Mouse (Mus musculus) embryonic fibroblast, embryonic 13.5 days (primary cell): ENCODE measurements around the gene Pgpep1. TPM values are rescaled to one million over a fixed set of nuclear protein-coding genes. Genes with fewer than 3 reads are reported as not detected.

ENCODE experiments used
- H3K27ac ChIP-seq: 2 replicates; pipeline ENCODE4 v1.5.1; 2012; ENCODE audit warnings: low read length, control low read depth, inconsistent platforms; ENCODE audit not compliant: insufficient read depth
- H3K4me1 ChIP-seq: 2 replicates; pipeline ENCODE4 v1.6.1; 2011; ENCODE audit warnings: low read length; ENCODE audit not compliant: control insufficient read depth, insufficient read depth
- H3K4me3 ChIP-seq: 2 replicates; pipeline ENCODE4 v1.5.1; 2011; ENCODE audit warnings: mild to moderate bottlenecking, control low read depth, low read length; ENCODE audit not compliant: insufficient read depth
- CTCF ChIP-seq: IDR thresholded peaks from 2 replicates; pipeline ENCODE4 v1.5.1; 2011; ENCODE audit warnings: mild to moderate bottlenecking, control low read depth, low read length, moderate library complexity, borderline replicate concordance; ENCODE audit not compliant: insufficient read depth
- POLR2A ChIP-seq: IDR thresholded peaks from 2 replicates; pipeline ENCODE4 v1.6.1; 2011; ENCODE audit warnings: low read depth, mild to moderate bottlenecking, control low read depth, low read length, moderate library complexity
- polyA plus RNA-seq: library from polyadenylated mRNA; stranded (reverse); fragments of >200 nt; gene quantifications from 2 replicates; pipeline ENCODE4 v1.2.4, GENCODE M21; 2011; ENCODE audit warnings: low read depth; ENCODE audit not compliant: missing spikeins, insufficient read length

Pgpep1 gene
- polyA plus RNA-seq, 1 experiment, result 53.7 TPM

DNA sequence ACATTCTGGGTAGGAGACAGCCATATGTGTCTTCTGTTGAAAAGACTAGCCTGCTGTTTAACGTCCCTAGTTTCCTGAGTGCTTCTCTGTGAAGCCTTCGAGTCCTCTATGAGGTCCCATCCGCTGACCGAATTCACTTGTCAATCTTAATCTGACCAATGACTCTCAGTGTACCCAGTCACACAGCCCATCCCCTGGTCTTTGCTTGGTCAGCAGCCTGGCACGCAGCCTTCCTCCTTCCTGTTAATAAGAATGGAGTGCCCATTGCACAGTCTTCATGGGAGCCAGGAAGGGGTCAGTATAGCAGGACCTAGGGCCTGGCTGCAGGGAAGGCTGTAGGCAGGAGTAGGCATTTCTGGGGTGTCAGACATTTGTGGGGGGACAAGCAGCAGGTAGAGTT, 45.7 kb downstream of the Pgpep1 start:
- H3K27ac ChIP-seq, result no peak overlapping the region
- H3K4me3 ChIP-seq, result no peak overlapping the region
- TF ChIP-seq CTCF, result no peak
- peaks cover 2% of the 10 kb centered on the region; the same call in 1 of the 2 replicates for H3K4me1 ChIP-seq

DNA sequence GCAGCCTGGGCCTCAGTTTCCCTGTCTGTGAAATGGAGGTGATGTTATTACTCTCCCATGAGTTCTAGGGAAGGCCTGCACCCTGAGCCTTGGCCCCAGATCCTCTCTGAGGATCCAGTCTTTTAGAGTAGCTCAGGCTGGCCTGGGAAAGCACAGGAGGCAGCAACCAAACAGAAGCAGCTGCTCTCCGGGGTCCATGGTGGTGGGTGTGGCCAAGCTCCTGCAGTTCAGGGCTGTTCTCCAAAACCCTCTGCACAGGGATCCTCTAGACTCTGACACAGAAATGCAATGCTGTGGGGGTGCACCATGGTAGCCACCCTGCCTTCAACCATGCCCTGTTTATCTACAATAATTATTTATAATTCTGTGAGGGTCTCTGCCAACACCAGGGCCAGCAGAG, 46.4 kb downstream of the Pgpep1 start:
- TF ChIP-seq CTCF (no peak), POLR2A (no peak)
- Histone ChIP-seq H3K4me1 (peaks cover 5% of the 10 kb centered on the region; the same call in 1 of the 2 replicates), H3K27ac (no peak overlapping the region), H3K4me3 (no peak overlapping the region)

DNA sequence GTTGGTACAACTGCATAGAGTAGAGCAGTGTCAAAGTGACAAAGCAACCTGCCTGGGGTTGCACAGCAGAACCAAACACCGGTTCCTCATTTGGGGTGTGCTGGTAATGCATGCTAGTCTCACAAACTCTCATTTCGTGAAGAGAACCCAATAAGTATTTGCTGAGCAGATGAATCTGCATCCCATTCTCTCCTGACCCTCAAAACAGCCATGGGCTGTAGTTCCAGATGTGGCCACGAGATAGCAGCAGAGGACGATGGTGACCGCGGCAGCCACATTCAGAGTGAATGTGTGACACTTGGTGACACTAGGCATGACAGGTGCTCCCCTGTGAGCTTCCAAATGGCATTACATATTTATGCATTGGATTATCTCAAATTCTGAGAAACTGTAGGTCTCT, 48.3 kb downstream of the Pgpep1 start:
- H3K4me1 ChIP-seq, result peaks cover 5% of the 10 kb centered on the region; the same call in 1 of the 2 replicates
- peak overlapping the region; percentile 23; the same call in 1 of the 2 replicates for H3K27ac ChIP-seq
- TF ChIP-seq CTCF (peak; percentile 92), POLR2A (no peak)
- peak overlapping the region; percentile 80 for H3K4me3 ChIP-seq

DNA sequence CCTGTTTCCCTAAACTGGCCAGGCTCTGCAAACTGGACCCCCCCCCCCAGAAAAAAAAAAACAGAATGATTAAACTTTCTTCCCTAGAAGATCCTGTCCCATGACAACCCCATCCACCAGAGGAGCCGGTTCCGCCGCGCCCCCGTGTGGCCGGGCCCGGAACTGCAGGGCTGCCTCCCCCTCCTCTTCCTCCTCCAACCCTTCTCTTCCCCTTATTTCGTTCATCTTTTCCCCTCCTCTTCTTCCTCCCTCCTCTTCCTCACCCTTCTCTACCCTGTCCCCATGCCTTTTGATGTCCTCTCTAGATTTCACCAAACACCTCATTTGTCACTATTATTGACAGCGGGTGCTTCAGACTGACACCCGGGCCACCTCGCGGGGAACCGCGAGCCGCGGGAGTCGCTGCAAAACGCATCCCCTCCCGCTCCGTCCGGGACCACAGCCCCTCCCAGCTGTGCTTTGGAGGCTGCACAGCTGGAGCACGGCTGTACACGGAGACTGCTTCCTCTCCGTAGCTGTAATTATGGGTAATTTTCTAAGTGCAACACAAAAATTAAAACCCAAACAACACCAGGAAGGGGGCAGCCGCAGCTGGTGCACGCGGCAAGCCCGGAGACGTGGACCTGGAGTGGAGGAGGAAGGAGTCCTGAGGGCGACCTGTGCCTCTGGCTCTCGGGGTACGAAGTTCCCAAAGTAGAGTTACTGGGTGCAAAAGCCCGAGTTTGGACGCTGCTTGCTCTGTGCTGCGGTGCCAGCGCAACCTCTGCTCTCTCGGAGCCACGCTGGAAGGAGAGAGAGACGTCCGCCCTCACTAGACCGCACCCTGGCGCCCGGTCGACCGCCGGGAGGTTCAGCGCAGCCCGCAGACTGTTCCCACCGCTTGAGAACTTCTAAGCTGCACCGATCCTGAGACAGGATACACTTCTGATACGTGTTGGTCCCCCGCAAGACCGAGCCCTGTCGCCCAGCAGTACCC, 49.1 kb downstream of the Pgpep1 start:
- TF ChIP-seq POLR2A (0 out of 2 replicates have a peak, but pooled peaks have one; percentile 5), CTCF (peak; percentile 74)
- peak overlapping the region; percentile 80 for H3K4me3 ChIP-seq
- H3K27ac ChIP-seq, result peak overlapping the region; percentile 87
- peaks cover 5% of the 10 kb centered on the region for H3K4me1 ChIP-seq

DNA sequence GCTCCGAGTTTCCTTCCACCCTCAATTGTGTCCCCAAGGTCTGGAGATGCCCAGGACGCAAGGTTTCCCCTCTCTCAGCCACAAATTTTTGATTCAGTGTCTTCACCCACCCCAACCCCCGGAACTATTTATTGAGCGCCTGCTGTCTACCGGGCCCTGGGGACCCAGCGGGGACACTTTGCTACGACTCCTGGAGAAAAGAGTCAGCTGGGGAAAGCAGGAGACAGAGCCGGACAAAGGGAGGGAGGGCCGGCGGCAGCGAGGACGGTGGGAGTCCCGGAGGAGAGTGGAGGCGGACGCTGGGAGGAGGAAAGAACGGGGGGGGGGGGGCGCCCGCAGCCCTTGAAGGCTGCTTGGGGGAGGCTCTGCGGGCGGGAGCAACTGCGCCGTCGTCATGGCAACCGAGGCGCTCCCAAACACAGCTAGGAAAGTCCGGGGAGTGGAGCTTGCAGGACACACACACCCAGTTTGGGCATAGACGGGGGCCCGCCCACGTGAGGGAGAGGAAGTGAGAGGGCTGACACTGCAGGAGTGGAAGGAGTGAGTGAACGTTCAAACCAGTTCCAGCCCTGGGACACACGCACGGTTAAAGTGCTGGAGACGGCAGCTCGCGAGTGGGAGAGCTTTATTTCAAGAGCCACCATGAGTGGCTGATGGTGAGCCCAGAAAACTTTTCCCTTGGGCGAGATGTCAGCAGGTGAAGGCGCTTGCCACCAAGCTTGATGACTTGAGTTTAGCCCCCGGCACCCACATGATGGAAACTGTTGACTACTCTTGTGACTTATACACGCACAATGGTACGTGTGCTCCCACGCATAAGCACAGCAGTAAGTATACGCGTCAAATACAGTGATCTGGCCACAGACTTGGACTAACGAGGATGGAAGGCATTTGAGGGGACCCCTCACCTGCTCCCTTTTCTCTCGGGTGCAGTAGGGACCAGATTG, 50.1 kb downstream of the Pgpep1 start:
- Histone ChIP-seq H3K27ac (peak overlapping the region; percentile 98), H3K4me1 (peaks cover 5% of the 10 kb centered on the region), H3K4me3 (peak overlapping the region; percentile 39)
- TF ChIP-seq CTCF, result no peak
- TF ChIP-seq POLR2A, result peak; percentile 70

DNA sequence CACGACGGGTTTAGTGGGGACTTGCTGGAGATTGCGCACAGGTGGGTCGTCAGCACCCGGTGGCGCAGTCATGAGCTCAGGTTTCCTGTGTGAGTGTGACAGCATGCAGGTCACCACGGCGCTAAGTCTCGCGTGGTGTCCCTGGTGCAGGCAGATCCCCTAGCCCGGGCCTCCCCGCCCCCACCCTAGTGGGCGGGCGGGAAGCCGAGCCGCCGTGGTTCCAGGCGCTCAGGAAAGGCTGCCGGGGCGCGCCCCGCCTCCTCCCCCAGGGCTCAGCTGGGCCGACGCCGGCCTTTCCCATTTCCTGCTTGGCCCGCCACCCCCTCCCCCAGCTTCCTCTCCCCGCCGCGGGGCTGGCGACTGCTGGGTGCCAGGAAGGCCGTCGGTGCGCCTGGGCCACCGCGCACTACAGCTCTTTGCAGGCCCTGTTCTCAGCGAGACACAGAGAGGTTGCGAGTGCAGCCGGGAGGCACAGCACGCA, 50.8 kb downstream of the Pgpep1 start:
- Histone ChIP-seq H3K27ac (peak overlapping the region; percentile 98), H3K4me1 (peaks cover 5% of the 10 kb centered on the region), H3K4me3 (peak overlapping the region; percentile 39)
- peak; percentile 77 for TF ChIP-seq POLR2A
- TF ChIP-seq CTCF, result no peak

DNA sequence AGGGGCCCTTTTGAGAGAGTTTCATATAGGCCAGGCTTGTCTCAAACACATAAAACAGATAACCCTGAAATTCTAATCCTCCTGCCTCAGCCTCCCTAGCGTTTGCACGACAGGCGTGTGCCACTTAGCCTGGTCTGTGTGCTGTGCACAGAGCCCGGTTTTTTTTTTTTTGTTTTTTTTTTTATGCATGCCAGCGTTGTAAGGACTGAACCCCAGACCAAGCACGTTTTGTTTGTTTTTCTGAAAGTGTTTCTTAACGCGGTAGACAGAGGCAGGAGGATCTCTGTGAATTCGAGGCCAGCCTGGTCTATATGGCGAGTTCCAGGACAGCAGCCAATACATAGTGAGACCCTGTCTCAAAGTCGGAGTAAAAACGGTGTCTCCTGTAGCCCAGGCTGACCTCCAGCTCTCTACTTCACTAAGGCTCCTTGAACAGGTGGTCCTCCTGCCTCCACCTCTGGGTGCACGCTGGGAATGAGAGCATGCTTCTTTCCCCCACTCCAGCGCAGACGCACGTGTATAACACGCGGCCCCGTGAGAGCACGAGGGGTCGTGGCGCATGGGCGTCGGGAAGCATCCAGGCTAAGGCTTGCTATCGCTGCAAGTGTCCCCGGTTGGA, 51.3 kb downstream of the Pgpep1 start, which contains the start of gene Ssbp4:
Gene Ssbp4, minus strand, starts transcription at position 124 of the 619 bp plus-strand sequence.
- TF ChIP-seq CTCF, result no peak
- TF ChIP-seq POLR2A, result no peak
- H3K4me3 ChIP-seq, result peak within 1 kb of the TSS; percentile 77
- peaks cover 5% of the 10 kb centered on the region for H3K4me1 ChIP-seq
- peak within 1 kb of the TSS; percentile 98 for H3K27ac ChIP-seq

DNA sequence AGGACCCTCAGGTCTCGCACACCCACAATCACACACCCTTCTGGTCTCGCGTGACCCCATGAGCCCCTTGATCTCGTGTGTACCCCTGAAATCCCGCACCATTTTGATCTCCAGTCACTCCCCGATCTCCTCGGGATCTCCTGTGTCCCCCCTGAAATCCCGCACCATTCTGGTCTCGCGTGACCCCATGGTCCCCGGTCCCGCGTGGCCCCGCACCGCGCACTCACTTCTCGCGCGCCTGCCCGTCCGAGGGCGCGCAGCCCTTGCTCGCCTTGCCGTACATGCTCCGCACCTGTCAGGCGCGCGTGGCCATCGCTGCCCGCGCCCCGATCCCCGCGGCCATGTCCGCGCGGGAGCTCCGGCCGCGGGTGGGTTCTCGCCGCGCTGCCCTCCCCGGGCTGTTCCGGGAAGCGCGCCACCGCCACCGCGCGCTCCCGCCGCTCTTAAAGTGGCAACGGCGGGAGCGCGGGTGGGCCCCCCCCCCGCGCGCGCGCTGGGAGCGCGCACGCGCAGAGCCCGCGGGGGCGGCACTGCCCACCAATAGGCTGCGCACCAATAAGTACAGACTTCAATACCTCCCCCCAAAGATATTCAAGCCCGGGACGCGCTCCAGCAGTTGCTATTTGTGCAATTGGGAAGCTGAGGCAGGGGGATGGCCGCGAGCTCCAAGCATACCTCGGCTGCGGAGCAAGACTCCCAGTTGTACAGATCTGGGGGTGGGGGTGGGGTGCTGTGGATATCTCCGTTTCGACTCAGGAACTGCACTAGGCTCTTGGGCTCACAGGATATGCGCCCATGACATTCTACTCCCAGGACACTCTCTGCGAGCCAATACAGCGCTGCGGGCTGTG, 52.1 kb downstream of the Pgpep1 start:
- Histone ChIP-seq H3K4me3 (peak overlapping the region; percentile 77), H3K27ac (peak overlapping the region; percentile 38; the same call in 1 of the 2 replicates), H3K4me1 (peaks cover 5% of the 10 kb centered on the region)
- TF ChIP-seq POLR2A (peak; percentile 53), CTCF (no peak)
